Mouse (Mus musculus) liver, embryonic 14.5 days (tissue): ENCODE measurements at regions not wholly inside any gene's neighbourhood (a gene's known extent, or its start where the extent isn't known, plus 50 kb on each side); places are given as distances from the start of the nearest gene placed in this dataset.

Source experiments
- CTCF ChIP-seq: IDR thresholded peaks from 2 replicates; pipeline ENCODE4 v1.5.1; 2016; ENCODE audit warnings: antibody characterized with exemption, low read depth, control low read depth
- EP300 ChIP-seq: IDR thresholded peaks from 2 replicates; pipeline ENCODE4 v1.6.1; 2016; ENCODE audit warnings: antibody characterized with exemption, low read depth

DNA sequence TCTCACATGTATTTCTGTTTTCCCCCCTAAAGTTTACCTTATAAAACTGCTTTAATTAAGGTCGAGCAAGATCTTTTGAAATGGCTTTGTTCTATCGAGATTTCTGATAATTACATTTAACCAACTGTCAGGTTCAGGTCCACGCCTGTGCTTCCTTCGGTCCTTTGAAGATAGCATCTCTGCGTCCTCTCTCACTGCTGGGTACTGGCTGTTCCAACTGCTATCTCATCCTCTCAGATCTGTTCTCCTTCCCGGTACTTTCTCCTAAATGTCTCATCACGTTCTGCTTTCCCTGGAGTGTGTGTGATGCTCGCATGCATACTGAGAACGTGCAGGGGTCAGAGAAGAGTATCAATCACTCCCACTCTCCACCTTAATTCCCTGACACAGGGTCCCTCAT is 125.8 kb upstream of the A230072I06Rik start:
- TF ChIP-seq CTCF: no peak
- no peak for TF ChIP-seq EP300
